Mouse (Mus musculus) intestine, embryonic 16.5 days (tissue): ENCODE data around the gene Rab4b. TPM values are rescaled to one million over a fixed set of nuclear protein-coding genes. Genes with fewer than 3 reads are reported as not detected.

Experiments
- ATAC-seq: fragments of 200-750 bp; cut with Nextera tagmentation; 2 replicates; pipeline ENCODE4 v1.8.0; 2017; ENCODE audit warnings: moderate TSS enrichment, moderate library complexity
- H3K27ac ChIP-seq: fragments of 300-500 bp; sonication (generic); 2 replicates; pipeline ENCODE4 v1.5.1; 2014; ENCODE audit warnings: mild to moderate bottlenecking, low read length
- H3K27me3 ChIP-seq: fragments of 300-500 bp; sonication (generic); replicated peaks from 2 replicates; pipeline ENCODE4 v1.6.1; 2014; ENCODE audit warnings: low read length, control low read depth, mixed read lengths; ENCODE audit not compliant: control insufficient read depth, insufficient read depth
- H3K36me3 ChIP-seq: fragments of 300-500 bp; sonication (generic); 2 replicates; pipeline ENCODE4 v1.6.1; 2014; ENCODE audit warnings: low read length, control low read depth; ENCODE audit not compliant: control insufficient read depth, insufficient read depth
- H3K4me1 ChIP-seq: fragments of 300-500 bp; sonication (generic); 2 replicates; pipeline ENCODE4 v1.6.1; 2014; ENCODE audit warnings: low read length, control low read depth, mixed read lengths; ENCODE audit not compliant: control insufficient read depth, insufficient read depth
- H3K4me2 ChIP-seq: fragments of 300-500 bp; sonication (generic); 2 replicates; pipeline ENCODE4 v1.6.1; 2014; ENCODE audit warnings: low read depth, low read length, control low read depth
- H3K4me3 ChIP-seq: fragments of 300-500 bp; sonication (generic); 2 replicates; pipeline ENCODE4 v1.5.1; 2014; ENCODE audit warnings: mild to moderate bottlenecking, low read length
- H3K9ac ChIP-seq: fragments of 300-500 bp; sonication (generic); 2 replicates; pipeline ENCODE4 v1.6.1; 2014; ENCODE audit warnings: low read depth, low read length
- H3K9me3 ChIP-seq: fragments of 300-500 bp; sonication (generic); 2 replicates; pipeline ENCODE4 v1.6.1; 2016; ENCODE audit warnings: low read length, control low read depth; ENCODE audit not compliant: control insufficient read depth
- WGBS: fragments of 180-500 bp; shearing (Covaris S2); extraction: QIAGEN DNeasy Blood & Tissue Kit; methylation state at CpG from one replicate; pipeline ENCODE4 v1.1.7; 2014; 5-methylcytosine and 5-hydroxymethylcytosine counted together
- polyA plus RNA-seq: library from polyadenylated mRNA; unstranded; fragments of >200 nt; fragmentation: Nextera tagmentation; extraction: Ambion mirVana; gene quantifications from 2 replicates; pipeline ENCODE4 v1.2.1, GENCODE M21; 2015

The Rab4b gene
- polyA plus RNA-seq, 1 experiment from 2014 or later, result 69.9 TPM

DNA sequence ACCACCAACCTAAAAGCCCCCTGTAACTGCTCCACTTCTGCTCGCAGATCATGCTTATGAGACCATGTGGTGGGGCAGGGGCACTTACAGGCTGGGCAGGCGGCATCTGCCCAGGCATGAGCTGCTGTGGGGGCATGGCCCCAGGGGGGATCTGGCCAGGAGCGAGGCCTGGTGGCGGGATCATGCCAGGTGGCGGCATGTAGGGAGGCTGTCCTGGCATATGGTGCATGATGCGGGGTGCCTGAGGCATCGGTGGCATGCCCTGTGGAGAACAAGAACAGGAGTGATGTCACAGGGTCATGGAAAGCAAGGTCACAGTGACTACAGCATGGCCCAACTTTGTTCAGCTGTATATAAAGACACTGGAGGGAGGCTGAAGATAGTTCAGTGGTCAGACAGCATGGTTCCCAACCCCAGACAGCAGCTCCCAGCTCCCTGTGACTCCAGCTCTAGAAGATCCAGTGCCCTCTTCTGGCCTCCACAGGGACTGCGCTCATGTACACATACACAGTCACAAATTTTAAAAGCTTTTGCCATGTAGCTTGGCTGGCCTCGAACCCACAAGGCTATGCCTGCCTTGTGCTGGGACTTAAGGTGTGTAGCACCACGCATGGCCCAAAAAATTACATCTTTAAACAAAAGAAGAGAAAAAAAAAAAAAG lies 10.7 kb upstream of the Rab4b start:
- Histone ChIP-seq H3K4me2 (no peak overlapping the region), H3K4me1 (peaks cover 9% of the 10 kb centered on the region), H3K4me3 (no peak overlapping the region), H3K9me3 (no peaks in the 10 kb centered on the region), H3K36me3 (peaks cover 77% of the 10 kb centered on the region), H3K27me3 (no peaks in the 10 kb centered on the region), H3K27ac (no peak overlapping the region), H3K9ac (no peak overlapping the region)
- ATAC-seq, result no peak
- WGBS, result 98% methylated on average over 10 of the region's 10 CpGs

DNA sequence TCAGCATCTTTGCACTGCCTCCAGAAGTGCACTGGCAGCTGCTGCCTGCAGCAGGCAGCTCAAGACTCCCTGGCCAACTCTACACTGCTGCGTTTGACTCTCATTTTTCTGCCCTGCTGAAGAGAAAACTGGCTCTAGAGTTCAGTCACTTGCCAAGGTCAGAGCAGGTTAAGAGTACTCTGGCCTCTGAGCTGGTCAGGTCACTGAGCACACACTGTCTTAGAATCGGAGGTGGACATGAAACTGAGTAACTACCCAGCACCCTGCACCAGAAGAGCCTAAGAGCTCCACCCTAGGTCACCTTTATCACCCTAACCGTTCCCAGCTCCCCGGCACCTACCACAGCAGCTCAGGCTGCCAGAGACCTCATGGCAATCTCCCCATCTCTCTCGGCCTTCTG lies 7.3 kb upstream of the Rab4b start:
- Histone ChIP-seq H3K4me2 (no peak overlapping the region), H3K4me1 (no peaks in the 10 kb centered on the region), H3K27ac (no peak overlapping the region), H3K36me3 (peaks cover 58% of the 10 kb centered on the region), H3K9me3 (no peaks in the 10 kb centered on the region), H3K27me3 (no peaks in the 10 kb centered on the region), H3K9ac (no peak overlapping the region), H3K4me3 (no peak overlapping the region)
- WGBS, result 92% methylated on average over 5 of the region's 5 CpGs
- no peak for ATAC-seq

DNA sequence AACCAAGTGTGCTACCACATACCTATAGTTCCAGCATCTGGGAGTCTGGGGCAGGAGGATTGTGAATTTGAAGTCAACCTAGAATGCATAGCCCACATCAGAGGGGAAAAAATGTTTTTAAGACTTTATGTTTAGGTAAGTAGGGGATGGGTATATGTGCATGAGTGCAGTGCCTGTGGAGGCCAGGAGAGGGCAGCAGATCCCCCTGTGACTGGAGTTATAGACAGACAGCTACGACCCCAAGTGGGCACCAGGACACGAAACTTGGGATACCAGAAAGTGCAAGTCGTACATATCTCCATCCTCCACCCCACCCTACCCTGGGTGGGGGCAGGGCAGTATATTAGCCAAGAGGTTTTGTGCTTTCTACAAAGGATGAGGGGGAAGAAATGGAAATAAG lies 6.3 kb upstream of the Rab4b start:
- no peak overlapping the region for H3K27ac ChIP-seq
- no peak overlapping the region for H3K9ac ChIP-seq
- WGBS, result 65% methylated on average over 3 of the region's 3 CpGs
- H3K4me3 ChIP-seq, result no peak overlapping the region
- no peak for ATAC-seq
- H3K4me2 ChIP-seq, result no peak overlapping the region
- H3K4me1 ChIP-seq, result peaks cover 6% of the 10 kb centered on the region
- H3K36me3 ChIP-seq, result peaks cover 48% of the 10 kb centered on the region
- no peaks in the 10 kb centered on the region for H3K9me3 ChIP-seq
- no peaks in the 10 kb centered on the region for H3K27me3 ChIP-seq

DNA sequence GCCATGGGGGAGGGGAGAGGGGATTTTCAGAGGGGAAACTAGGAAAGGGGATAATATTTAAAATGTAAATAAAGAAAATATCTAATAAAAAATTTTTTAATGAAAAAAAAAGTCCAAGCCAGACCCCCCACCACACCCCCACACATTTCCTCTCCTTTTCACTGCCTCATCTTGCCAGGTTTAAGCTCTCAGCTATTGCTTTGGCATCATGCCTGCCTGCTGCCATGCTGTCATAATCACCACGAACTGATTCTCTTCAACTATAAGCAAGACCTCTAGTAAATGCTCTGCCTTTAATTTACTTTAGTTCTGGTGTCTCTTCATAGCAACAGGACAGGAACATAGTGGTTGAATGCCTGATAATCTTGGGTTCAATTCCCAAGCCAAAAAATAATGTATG lies 3.8 kb upstream of the Rab4b start:
- Histone ChIP-seq H3K4me2 (no peak overlapping the region), H3K4me3 (no peak overlapping the region), H3K9me3 (no peaks in the 10 kb centered on the region), H3K27me3 (no peaks in the 10 kb centered on the region), H3K4me1 (peaks cover 11% of the 10 kb centered on the region), H3K9ac (no peak overlapping the region), H3K27ac (no peak overlapping the region), H3K36me3 (peaks cover 24% of the 10 kb centered on the region)
- ATAC-seq, result no peak
- 71% methylated on average over 1 of the region's 1 CpGs for WGBS

DNA sequence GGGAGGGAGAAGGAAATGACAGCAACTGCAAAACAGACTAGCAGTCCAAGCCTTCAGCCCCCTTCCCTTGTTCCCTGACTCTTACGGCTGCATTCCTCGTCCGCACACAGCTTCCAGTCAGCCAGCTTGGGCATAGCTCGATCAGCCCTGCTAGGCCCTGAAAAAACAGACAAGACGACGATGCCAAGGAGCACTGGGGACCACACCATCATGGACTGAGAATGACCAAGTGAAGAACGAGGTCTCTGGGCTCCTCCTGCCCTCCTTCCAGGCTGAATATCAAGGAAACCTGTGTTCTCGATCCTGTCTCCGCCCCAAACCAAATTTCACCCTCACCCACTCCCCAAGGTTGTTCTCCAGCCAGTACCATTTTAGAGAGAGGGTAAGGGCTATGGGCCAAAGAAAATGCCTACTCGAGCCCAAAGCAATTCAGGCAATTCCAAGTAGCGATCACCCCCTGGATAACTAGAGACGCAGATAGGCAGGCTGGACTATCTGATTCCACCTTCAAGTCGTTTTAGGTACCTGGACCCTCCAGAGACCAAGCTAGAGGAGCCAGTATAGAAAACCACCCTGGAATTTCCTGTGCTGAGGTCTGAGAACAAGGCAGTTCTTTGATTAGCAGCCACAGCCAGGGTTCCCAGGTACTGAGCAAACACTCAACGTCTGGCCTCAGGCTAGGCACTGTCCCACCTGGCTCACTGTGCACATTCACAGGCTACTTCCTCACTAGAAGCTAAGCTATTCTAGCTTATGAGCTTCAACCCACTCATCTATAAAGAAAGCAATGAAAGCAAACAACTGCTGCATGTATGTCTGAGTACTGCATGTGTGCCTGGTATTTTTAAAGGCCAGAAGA lies 2.4 kb upstream of the Rab4b start, which contains the start of the genes Gm21983 and Mia:
Gene Gm21983, minus strand, starts transcription at position 250 of the 859 bp plus-strand sequence.
Gene Mia, minus strand, starts transcription at position 321 of the 859 bp plus-strand sequence.
- Histone ChIP-seq H3K9ac (no peak within 1 kb of the TSS), H3K9me3 (no peaks in the 10 kb centered on the region), H3K4me2 (no peak within 1 kb of the TSS), H3K4me1 (peaks cover 11% of the 10 kb centered on the region), H3K27ac (peak within 1 kb of the TSS; percentile 37; the same call in 1 of the 2 replicates), H3K4me3 (no peak within 1 kb of the TSS), H3K36me3 (peaks cover 14% of the 10 kb centered on the region), H3K27me3 (no peaks in the 10 kb centered on the region)
- 66% methylated on average over 14 of the region's 14 CpGs for WGBS
- no peak for ATAC-seq

DNA sequence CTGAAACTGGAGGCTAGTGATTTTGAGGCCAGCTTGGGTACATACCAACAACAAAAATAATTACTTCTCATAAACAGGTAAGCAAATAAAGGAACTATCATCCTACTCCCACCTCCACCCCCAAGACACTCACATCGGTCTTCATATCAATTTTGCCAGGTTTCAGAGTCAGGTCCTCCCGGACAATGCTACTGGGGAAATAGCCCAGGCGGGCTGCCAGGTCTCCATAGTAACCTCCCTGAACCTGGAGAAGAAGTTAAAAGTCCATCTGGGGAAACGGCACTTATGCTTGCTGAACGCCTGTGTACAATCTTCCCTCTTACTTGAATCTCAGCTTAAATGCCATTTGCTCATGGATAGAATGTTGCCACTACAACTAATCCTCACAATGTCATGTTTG lies 1.3 kb upstream of the Rab4b start:
- Histone ChIP-seq H3K9ac (no peak overlapping the region), H3K27me3 (no peaks in the 10 kb centered on the region), H3K9me3 (no peaks in the 10 kb centered on the region), H3K4me1 (peaks cover 11% of the 10 kb centered on the region), H3K36me3 (peaks cover 4% of the 10 kb centered on the region), H3K27ac (peak overlapping the region; percentile 37; the same call in 1 of the 2 replicates), H3K4me2 (no peak overlapping the region), H3K4me3 (no peak overlapping the region)
- no peak for ATAC-seq
- 32% methylated on average over 5 of the region's 5 CpGs for WGBS

DNA sequence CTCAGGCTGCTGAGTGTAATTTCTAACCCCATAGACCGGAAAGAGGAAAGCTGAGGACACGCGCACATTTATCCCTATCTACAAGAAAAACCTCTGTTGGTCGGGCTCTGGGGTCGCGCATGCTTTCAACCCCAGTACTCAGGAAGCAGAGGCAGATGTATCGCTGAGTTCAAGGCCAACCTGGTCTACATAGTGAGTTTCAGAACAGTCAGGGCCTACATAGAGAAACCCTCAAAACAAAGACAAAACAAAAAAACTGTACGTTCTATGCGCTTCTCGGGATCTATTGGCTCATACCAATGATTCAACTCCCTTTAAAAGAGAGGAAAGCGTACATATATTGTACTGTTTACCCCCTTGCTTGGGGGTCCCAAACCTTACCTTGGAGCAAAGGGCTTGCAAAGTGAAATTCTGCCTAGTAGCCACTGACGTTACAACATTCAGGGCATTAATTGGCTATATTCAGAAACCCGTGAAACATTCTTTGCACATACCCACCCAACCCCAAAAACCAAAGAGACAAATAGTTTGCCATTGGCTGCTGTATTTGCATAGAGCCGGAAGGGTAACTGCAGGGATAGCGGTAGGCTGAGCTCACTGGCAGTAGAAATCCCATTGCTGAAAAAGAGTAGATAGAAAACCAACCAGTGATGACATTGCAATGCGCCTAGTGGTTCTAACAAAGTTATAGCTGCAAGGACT lies 672 bp upstream of the Rab4b start:
- no peak for ATAC-seq
- Histone ChIP-seq H3K27me3 (no peaks in the 10 kb centered on the region), H3K4me2 (peak overlapping the region; percentile 61), H3K4me1 (peaks cover 11% of the 10 kb centered on the region), H3K9me3 (no peaks in the 10 kb centered on the region), H3K36me3 (no peaks in the 10 kb centered on the region), H3K9ac (peak overlapping the region; percentile 58), H3K27ac (peak overlapping the region; percentile 73), H3K4me3 (peak overlapping the region; percentile 88)
- 47% methylated on average over 16 of the region's 16 CpGs for WGBS

DNA sequence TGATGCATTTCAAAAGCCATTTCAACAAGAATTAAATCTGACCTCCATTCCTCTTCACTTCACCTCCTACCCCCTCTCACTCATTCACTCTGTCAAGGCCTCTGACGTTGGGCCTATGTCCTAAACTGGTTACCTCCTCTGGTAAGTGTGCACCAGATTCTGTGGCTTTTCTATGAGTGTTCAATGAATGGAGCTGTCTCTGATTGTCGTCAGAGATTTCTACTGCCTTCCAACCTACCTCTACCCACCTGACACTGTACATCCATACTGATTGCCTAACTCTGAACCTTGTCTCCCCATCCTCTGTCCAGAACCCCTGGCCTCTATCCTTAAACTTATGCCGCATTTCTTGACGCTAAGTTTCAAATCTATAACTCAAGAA lies 763 bp downstream of the Rab4b start:
- Histone ChIP-seq H3K9ac (peak overlapping the region; percentile 73), H3K4me2 (peak overlapping the region; percentile 51), H3K9me3 (no peaks in the 10 kb centered on the region), H3K36me3 (peaks cover 2% of the 10 kb centered on the region; the same call in 1 of the 2 replicates), H3K4me3 (peak overlapping the region; percentile 88), H3K27ac (peak overlapping the region; percentile 97), H3K27me3 (no peaks in the 10 kb centered on the region), H3K4me1 (peaks cover 11% of the 10 kb centered on the region)
- ATAC-seq, result peak; percentile 6; the same call in 1 of the 2 replicates
- 18% methylated on average over 4 of the region's 4 CpGs for WGBS

DNA sequence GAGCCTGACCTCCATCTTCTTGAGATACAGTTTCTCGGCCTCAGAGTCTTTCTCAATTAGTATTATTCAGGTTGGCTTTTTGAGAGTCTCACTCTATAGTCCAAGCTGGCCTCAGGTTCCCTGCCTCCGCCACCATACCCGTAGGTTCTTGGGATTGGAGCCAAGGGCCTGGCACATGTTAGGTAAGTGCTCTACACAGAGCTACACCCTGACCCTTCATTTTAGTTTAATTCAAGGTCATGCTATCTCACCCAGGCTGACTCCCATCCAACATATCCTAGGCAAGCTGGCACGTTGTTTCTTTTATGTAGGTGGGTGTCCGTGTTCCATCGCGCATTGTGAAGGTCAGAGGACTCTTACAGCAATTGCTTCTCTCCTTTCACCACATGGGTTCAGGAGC lies 3.8 kb downstream of the Rab4b start:
- H3K4me3 ChIP-seq, result no peak overlapping the region
- H3K27me3 ChIP-seq, result no peaks in the 10 kb centered on the region
- H3K27ac ChIP-seq, result no peak overlapping the region
- no peaks in the 10 kb centered on the region for H3K9me3 ChIP-seq
- H3K4me2 ChIP-seq, result no peak overlapping the region
- WGBS, result 89% methylated on average over 7 of the region's 7 CpGs
- peaks cover 6% of the 10 kb centered on the region; the same call in 1 of the 2 replicates for H3K36me3 ChIP-seq
- ATAC-seq, result no peak
- peaks cover 5% of the 10 kb centered on the region for H3K4me1 ChIP-seq
- H3K9ac ChIP-seq, result no peak overlapping the region
